Mouse (Mus musculus): ENCODE measurements at regions not wholly inside any gene's neighbourhood (a gene's known extent, or its start where the extent isn't known, plus 50 kb on each side); places are given as distances from the start of the nearest gene placed in this dataset.

GRCm38 (mm10) chr10:66796296-66796695 lies 299.6 kb upstream of the Jmjd1c start:
- no peak for DNase-seq (ENCODE audit: low spot score)

GRCm38 (mm10) chr10:66802691-66803090 lies 293.2 kb upstream of the Jmjd1c start:
- no peak for DNase-seq (ENCODE audit: low spot score)

DNA sequence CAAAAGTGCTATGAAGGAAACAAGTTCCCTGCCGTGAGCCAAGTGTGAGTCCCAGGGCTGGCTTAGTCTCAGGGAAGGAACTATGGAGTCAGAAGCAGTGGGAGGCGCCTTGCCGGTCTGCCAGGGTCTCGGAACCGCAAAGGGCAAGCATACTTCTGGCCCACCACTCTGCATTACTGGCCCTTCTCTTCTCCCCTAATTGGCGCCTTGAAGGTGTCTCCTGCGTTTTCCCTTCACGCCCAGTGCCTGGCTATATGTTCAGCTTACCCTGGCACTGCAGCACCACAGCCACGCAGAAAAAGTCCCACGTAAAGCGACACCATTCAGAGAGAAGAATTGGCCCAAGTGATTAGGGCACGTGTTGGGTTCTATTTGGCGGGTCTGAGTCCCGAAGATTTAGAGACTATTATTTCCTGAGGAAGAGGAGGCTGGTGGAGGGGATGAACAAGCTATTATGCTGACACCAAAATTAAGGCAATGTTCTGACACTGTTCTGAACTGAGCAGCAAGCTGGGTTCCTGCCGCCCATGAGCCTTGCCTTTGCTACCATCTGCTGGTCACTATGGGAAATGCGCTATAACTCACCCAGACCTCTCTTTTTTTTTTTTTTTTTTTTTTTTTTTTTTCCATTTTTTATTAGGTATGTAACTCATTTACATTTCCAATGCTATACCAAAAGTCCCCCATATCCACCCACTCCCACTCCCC lies 288.5 kb upstream of the Jmjd1c start:
- DNase-seq (ENCODE audit: low spot score), result peak; percentile 36

- no peak for DNase-seq (ENCODE audit: low spot score)
These were observed 283.2 kb upstream of the Jmjd1c start for GRCm38 (mm10) chr10:66812515-66813260.

DNA sequence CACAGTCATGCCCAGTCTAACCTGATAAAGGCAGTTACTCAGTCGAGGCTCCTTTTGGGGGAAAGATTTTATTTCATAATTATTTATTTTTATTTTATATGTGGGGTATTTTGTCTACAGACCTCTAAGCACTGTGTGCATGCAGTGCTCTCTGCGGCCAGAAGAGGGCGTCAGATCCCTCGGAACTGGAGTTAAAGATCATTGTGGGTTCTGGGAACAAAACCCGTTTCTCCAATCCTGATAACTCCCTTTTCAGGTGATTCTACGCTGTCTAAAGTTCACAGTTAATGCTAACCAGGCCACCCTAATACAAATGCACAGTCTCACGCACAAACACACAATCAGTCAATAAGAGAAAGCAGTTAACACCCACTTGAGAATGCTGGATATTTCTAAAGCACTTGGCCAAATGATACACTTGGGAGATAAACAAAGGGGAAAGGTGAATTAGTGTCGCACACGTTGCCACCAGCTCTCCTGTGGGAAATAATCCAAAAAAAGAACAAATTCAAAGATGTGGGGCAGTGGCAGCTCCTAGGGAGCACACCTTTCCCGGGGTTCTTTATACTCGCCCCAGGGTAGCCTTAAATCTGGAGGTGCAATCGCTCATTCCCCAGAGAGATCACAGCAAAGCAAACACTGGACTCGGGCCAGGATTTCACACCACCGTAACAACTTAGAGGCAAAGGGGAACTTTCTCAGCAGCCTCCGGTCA lies 281.9 kb upstream of the Jmjd1c start:
- DNase-seq (ENCODE audit: low spot score), result no peak

DNA sequence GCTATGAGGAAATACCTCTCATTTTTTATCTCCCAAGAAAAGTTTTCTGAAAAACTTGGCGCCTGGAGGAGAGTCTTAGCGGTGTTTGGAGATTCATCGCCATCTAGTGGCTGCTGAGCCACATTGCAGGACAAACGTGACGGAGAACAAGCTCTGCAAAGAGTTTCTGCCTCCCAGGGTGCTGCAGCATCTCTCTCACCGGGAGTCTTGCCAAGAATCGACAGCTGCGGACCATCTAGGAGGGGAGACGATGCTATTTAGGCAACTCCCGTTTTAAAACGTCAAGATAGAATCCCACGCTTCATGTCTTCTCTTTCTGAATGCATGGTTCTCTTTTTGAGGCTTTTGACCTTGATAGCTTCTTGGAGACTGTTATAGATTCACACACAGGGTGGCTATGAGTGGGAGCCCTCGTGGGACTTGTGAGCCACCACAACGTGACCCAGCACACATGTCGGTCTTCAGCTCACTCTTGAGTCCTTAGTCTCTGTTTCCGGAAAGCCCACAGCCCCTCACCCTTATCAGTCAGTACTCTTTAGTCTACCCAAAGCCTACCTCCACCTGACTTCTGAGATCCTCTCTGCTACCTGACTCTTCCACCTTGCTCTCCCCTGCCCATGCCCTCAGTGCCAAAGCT lies 281.2 kb upstream of the Jmjd1c start:
- DNase-seq (ENCODE audit: low spot score), result peak; percentile 69

DNA sequence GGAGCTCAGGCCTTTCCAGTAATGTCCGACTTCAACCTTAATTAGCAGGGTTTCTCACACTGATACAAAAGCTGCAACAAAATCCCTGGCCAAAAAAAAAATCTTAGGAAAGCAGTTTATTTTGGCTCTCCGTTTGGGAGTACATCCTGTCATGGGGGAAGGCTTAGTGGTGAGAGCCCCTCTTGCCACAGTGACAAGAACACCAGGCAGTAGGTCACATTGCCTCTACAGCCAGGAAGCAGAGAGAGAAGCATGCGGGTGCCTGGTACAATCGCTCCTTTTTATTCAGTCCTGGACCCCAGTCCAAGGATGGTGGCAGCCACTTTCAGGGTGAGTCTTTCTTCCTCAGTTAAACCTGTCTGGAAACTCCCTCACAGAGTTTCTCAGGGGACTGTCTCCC lies 280.0 kb upstream of the Jmjd1c start:
- DNase-seq (ENCODE audit: low spot score), result no peak

GRCm38 (mm10) chr10:66816776-66817175 lies 279.1 kb upstream of the Jmjd1c start:
- no peak for DNase-seq (ENCODE audit: low spot score)

DNA sequence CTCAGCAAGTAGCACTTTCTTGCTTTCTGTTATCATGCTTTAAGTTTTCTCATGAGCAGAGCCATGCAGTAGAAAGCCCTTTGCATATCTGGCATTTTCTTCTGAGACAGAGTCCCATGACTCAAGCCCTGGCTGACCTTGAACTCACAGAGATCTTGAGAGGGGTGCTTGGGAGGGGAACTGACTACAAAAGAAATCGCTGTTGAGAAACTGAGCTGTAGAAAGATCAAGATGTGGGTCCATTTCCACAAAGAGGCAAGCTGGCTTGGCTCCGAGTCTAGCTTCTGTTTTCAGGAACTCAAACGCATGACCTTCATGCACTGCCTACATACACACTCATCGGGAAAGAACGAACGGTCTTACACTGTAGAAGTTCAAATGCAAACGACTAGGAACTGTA lies 278.0 kb upstream of the Jmjd1c start:
- DNase-seq (ENCODE audit: low spot score), result no peak

DNA sequence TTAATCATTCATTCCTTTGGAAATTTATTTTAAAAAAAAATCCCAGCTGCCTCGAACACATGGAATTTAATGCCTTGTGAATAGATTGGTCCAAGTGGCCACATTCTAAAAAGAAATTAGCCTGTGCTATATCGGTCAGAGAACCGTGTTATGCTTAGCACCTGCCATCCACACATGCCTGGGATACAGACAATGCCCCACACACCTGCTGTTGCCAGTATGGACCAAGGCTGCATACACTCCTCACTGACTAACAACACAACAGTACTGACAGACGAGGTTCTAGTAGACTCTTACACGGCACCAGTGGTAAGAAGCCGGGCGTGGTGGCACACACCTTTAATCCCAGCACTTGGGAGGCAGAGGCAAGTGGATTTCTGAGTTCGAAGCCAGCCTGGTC lies 276.4 kb upstream of the Jmjd1c start:
- DNase-seq (ENCODE audit: low spot score), result no peak

DNA sequence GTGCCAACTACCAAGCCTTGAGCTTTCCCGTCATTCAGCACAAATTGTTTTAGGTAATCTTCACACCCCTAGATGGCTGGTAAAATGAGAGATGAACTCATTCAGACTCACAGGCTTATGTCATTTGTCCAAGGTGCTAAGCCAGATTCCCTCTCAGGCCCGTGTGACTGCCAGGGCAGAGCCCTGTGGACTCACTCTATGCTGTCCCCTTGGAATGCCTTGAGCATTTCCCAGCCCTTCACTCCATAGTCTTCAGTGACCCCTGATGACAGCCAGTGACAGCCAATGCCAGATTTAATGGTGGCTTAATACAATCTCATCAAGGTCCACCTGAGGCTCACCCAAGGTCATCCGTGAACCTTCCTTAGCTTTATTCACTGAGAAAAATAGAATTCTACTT lies 270.2 kb upstream of the Jmjd1c start:
- no peak for DNase-seq (ENCODE audit: low spot score)

- DNase-seq (ENCODE audit: low spot score), result no peak
These were observed 269.6 kb upstream of the Jmjd1c start for GRCm38 (mm10) chr10:66826327-66826726.

DNA sequence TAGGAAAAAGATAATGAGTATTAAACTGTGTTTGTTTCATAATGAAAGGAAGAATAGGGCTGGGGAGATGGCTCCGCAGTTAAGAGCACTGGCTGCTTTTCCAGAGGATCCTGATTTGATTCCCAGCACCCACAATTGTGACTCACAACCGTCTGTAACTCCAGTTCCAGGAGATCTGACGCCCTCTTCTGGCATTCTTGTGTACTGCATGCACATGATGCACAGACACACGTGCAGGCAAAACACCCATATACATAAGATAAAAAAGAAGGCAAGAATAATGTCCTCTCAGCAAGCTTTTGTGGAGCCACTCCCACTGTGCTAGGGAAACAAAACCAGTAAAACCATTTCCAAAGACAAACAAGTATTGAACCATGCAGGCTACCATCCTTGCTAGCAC lies 261.0 kb upstream of the Jmjd1c start:
- no peak for DNase-seq (ENCODE audit: low spot score)

DNA sequence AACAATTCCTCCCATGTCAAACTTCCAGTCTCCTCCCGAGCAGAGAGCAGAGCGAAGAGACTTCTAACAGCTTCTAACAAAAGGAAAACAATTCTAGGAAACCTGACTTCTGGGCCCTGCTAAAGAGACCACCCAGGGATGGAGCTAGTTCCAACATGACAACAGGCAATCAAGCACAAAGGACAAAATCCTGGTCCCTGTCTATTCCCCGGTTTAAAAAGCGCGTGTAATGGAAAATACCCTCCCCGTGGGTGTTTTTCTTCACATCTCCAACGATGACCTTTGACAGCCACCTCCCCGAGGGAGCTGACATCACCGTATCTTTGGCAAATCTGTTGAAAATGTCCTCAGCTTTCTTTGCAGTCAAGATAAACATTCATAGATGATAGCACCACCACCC lies 256.9 kb upstream of the Jmjd1c start:
- DNase-seq (ENCODE audit: low spot score), result no peak

- DNase-seq (ENCODE audit: low spot score), result no peak
These were observed 252.7 kb upstream of the Jmjd1c start for GRCm38 (mm10) chr10:66843258-66843657.

- no peak for DNase-seq (ENCODE audit: low spot score)
These were observed 247.1 kb upstream of the Jmjd1c start for GRCm38 (mm10) chr10:66848778-66849177.

DNA sequence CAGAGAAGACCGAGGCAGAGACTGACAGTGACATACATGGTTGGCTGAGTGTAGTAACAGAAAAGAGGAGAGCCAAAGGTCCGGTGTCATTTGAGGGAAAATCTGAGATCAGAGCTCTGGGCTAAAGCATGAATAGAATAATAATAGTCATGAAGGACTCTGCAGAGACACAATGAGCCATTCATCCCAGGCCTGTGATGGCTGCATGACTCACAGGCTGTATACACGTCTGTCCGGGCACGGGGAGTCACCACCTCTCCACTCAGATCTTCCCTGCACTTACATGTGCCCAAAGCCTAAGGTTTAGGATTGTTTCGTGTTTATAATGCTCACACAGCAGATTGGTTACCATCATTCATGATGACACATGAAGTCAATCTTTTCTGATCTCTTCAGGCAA lies 246.2 kb upstream of the Jmjd1c start:
- no peak for DNase-seq (ENCODE audit: low spot score)

DNA sequence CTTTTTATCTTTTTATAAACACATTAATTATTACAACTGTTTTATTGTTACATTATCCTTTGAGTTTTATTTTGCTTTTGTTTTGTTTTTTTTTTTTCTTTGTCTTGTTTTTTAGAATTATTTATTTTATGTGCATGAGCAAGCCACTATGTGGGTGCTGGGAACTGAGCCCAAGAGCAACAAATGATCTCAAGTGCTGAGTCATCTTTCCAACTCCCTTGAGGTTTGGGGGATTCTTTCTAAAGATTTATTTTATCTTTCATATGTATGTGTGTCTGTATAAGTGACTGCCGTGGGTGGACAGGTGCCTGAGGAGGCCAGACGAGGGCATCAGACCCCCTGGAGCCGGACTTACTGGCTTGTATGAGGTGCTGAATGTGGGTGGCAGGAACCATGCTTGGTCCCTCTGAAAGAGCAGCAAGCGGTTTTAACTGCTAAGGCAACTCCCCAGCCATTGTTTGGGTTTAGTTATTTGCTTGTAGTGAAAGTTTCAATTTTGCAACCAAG lies 244.9 kb upstream of the Jmjd1c start:
- DNase-seq (ENCODE audit: low spot score), result no peak

DNA sequence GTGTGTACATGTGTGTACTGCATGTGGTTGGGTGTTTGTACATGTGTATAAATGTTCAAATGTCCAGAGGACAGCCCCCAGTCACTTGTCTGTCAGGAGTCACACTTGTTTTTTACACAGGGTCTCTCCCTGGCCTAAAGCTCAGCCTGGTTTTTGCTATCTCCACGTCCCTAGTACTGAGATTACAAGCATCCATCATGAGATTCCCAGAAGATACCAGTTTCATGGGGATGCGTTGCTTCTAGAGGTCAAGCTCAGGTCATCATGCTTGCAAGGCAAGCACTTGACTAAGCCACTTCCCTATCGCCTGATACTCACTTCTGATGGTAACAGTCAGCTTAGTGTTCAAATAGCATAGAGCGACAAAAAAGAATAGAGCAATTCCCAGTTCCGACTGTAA lies 244.1 kb upstream of the Jmjd1c start:
- no peak for DNase-seq (ENCODE audit: low spot score)

DNA sequence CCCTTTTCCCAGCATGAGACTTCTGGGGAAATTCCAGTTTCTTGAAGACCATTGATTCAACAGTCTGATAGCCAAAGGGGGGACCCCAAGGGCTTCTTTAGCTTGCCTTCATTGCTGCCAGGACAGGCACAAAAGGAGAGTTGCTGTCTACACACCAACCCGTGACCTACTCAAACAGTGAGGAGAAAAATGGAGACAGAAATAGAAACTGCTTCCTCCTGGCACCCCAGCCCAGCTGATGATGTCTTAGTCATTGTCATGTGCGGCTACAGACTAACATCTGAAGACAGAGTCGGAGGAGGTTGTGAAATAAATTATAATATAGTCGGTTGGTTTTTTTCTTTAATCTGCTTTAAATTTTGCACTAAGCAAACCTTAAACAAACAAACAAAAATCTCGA lies 243.2 kb upstream of the Jmjd1c start:
- DNase-seq (ENCODE audit: low spot score), result no peak

- peak; percentile 82 for DNase-seq (ENCODE audit: low spot score)
These were observed 242.7 kb upstream of the Jmjd1c start for GRCm38 (mm10) chr10:66853258-66853657.

GRCm38 (mm10) chr10:66854895-66855294 lies 241.0 kb upstream of the Jmjd1c start:
- DNase-seq (ENCODE audit: low spot score), result no peak
